Mouse (Mus musculus) ovary, adult 10 weeks (tissue): ENCODE results near the gene Olfr67. TPM values are rescaled to one million over a fixed set of nuclear protein-coding genes. Genes with fewer than 3 reads are reported as not detected.

ENCODE experiments used
- polyA plus RNA-seq: library from polyadenylated mRNA; stranded (reverse); fragments of 350-450 nt; fragmentation: Illumina TruSeq; extraction: RNeasy Lipid Tissue Mini Kit (QIAGEN cat#74804); gene quantifications from one replicate; pipeline ENCODE4 v1.2.3, GENCODE M21; 2014

Olfr67 gene
- polyA plus RNA-seq, result not detected

DNA sequence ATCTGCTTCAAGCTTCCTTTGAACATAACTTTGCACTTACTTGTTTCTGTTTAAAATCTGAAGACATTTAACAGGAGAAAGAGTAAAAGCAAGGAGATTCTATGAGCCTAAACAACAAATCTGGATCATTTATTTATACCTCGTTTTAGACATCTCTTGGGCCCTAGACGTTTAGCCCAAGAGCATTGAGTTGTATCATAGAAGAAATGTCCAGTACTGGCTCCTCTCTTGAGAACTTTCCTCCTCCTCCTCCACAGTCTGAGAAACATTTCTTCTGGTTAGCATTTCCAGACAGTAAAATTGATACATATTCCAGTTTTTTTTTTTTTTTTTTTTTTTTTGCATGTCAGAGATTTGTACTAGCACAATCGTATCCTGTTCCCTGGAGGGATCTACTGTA is at the start of gene Olfr67:
Gene Olfr67, minus strand, starts transcription at position 101 of the 400 bp plus-strand sequence.

DNA sequence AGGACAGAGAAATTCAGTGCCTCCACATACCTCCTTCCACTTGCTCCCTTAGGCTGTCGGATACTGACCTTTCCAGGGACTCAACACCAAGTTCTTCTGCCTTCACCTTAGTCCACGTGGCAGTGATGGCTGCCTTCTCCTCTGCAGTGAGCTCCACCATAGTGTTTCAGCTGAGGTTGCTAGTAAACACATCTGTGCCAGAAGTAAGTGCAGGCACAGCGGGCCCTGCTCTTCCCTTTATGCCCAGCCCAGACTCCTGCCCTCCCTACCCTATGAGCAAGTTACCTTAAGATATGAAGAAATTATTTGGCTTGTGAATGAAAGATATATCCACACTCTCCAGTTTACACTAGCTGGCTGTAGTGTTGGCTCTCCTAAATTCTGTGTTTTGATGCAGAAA is 48.6 kb upstream of the Olfr67 start, which contains the start of gene Hbb-bh2:
Gene Hbb-bh2, minus strand, starts transcription at position 253 of the 400 bp plus-strand sequence.

DNA sequence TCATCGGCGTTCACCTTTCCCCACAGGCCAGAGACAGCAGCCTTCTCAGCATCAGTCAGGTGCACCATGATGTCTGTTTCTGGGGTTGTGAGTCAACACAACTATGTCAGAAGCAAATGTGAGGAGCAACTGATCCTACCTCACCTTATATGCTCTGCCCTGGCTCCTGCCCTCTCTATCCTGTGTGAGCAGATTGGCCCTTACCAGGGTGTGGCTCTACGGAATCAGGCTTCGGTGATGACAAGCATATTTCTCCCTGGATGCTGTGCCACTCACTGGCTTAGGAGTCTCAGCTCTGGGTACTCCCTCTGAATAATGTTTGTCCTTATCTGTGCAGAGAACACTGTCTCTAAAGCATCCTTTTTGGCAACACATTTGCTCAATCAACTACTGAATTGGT is 36.2 kb upstream of the Olfr67 start, which contains the start of gene Hbb-bs:
Gene Hbb-bs, minus strand, starts transcription at position 289 of the 400 bp plus-strand sequence.

DNA sequence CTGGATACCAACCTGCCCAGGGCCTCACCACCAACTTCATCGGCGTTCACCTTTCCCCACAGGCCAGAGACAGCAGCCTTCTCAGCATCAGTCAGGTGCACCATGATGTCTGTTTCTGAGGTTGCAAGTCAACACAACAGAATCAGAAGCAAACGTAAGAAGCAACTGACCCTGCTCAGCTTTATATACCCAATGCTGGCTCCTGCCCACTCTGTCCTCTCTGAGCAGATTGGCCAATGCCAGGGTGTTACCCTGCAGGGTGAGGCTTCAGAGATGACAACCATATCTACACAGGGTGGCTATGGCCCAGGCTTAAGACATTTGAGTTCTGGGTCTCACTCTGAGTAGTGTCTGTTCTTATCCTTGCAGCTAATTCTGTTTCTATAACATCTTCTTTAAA is 22.1 kb upstream of the Olfr67 start, which contains the start of gene Hbb-bt:
Gene Hbb-bt, minus strand, starts transcription at position 231 of the 400 bp plus-strand sequence.

DNA sequence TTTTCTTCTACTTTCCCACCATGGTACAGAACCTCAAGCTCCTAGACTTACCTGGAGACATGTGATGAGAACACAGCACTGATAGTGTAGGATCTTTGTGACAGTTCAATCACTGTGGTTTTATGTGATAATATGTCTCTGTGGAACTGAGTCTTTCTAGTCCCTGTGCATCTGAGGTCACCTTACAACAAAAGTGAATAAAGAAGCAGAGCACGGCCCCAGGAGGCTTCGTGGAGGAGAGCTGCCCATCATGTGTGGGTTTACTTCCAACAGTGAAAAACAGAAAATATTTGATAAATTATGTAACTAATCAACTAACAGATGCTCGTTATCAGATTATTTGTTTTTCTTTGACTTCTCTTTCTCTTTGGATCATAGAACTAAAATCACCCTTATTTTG is 12.0 kb downstream of the Olfr67 start, which contains the start of gene Olfr68:
Gene Olfr68, minus strand, starts transcription at position 101 of the 400 bp plus-strand sequence.

DNA sequence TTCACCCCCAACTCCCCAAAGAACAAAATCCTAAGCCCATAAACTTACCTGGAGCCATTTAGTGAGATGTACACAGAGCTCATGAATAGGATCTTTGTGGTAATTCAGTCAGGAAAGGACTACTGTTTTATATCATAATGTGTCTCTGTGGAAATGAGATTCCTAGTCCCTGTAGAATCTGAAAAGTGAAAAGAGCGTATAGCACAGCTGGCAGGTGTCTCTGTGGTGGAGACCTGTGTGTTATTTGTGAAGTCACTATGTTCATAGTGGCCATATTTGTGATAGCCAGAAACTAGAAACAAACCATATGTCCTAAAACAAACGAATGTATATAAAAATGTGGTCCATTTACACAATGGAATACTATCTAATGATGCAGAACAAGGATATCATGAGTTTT is 20.1 kb downstream of the Olfr67 start, which contains the start of gene Olfr69:
Gene Olfr69, minus strand, starts transcription at position 101 of the 400 bp plus-strand sequence.

DNA sequence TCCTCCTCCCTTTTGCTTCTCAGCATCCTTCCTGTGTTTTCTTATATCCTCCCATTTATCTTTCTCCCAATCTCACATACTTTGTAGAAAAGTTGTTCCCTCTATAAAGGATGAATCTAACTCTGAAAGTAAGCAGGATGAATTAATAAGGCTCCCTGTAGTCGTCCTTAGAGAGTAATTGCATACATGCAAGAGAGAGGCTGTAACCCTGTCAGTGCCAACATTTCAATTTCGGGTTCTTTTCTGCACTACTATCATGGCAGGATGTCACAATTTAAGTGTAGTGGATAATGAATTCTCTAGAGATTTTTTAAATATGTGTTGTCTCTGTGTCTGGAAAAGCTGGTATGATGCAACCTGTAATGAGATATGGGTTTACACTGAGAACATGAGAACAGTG is 34.4 kb downstream of the Olfr67 start, which contains the start of gene Olfr630:
Gene Olfr630, minus strand, starts transcription at position 101 of the 400 bp plus-strand sequence.

DNA sequence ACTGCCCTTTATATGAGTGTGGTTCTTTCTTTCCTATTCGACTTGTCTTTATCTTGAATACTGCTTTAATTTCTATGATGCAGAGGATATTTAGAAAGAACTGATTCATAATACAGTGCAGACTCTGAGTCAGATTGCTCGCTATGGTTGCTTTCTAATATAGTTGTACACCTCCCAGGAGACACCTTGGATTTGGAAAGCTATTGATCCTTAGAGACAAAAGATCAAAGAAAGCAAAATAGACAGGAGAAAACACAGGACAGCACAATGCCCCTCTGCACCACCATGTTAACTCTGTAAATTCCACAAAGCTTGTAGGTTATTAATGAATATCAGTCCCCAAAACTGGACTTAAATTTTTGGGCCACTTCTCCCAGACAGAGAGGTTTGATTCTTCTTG is 46.8 kb downstream of the Olfr67 start, which contains the start of gene Olfr629:
Gene Olfr629, minus strand, starts transcription at position 101 of the 400 bp plus-strand sequence.

Other genes starting within 250 kb of the Olfr67 start
- not detected for gene Olfr612, start 249.1 kb downstream of the Olfr67 start, polyA plus RNA-seq
- not detected for gene Olfr613, start 243.7 kb downstream of the Olfr67 start, polyA plus RNA-seq
- not detected for gene Olfr615, start 235.7 kb downstream of the Olfr67 start, polyA plus RNA-seq
- gene Olfr616, start 222.7 kb downstream of the Olfr67 start, polyA plus RNA-seq, result not detected
- gene Olfr617, start 218.8 kb downstream of the Olfr67 start, polyA plus RNA-seq, result not detected
- not detected for gene Olfr618, start 201.7 kb downstream of the Olfr67 start, polyA plus RNA-seq
- not detected for gene Olfr619, start 191.2 kb downstream of the Olfr67 start, polyA plus RNA-seq
- gene Olfr620, start 179.3 kb downstream of the Olfr67 start, polyA plus RNA-seq, result not detected
- not detected for gene Olfr622, start 149.1 kb downstream of the Olfr67 start, polyA plus RNA-seq
- gene Olfr623, start 128.1 kb downstream of the Olfr67 start, polyA plus RNA-seq, result not detected
- 0.63 TPM for gene Olfr624, start 120.6 kb downstream of the Olfr67 start, polyA plus RNA-seq
- not detected for gene Olfr625-ps1, start 109.1 kb downstream of the Olfr67 start, polyA plus RNA-seq
- gene Olfr243, start 77.2 kb downstream of the Olfr67 start, polyA plus RNA-seq, result not detected
- not detected for gene Olfr628, start 61.4 kb downstream of the Olfr67 start, polyA plus RNA-seq
- not detected for gene Olfr629, start 46.9 kb downstream of the Olfr67 start, polyA plus RNA-seq
- not detected for gene Olfr630, start 34.5 kb downstream of the Olfr67 start, polyA plus RNA-seq
- not detected for gene Olfr69, start 20.2 kb downstream of the Olfr67 start, polyA plus RNA-seq
- not detected for gene Olfr68, start 12.1 kb downstream of the Olfr67 start, polyA plus RNA-seq
- 2.9 TPM for gene Hbb-bt, start 22.2 kb upstream of the Olfr67 start, polyA plus RNA-seq
- gene Hbb-bs, start 36.3 kb upstream of the Olfr67 start, polyA plus RNA-seq, result 54.8 TPM
- gene Hbb-bh2, start 48.7 kb upstream of the Olfr67 start, polyA plus RNA-seq, result not detected
- not detected for gene Hbb-bh1, start 51.3 kb upstream of the Olfr67 start, polyA plus RNA-seq
- gene Hbb-y, start 61.4 kb upstream of the Olfr67 start, polyA plus RNA-seq, result not detected
- gene Olfr66, start 94.4 kb upstream of the Olfr67 start, polyA plus RNA-seq, result not detected
- not detected for gene Olfr64, start 102.7 kb upstream of the Olfr67 start, polyA plus RNA-seq
- not detected for gene Olfr65, start 111.7 kb upstream of the Olfr67 start, polyA plus RNA-seq
- not detected for gene Olfr631, start 137.0 kb upstream of the Olfr67 start, polyA plus RNA-seq
- not detected for gene Olfr632, start 142.5 kb upstream of the Olfr67 start, polyA plus RNA-seq
- gene Olfr633, start 152.6 kb upstream of the Olfr67 start, polyA plus RNA-seq, result not detected
- gene Olfr635, start 179.3 kb upstream of the Olfr67 start, polyA plus RNA-seq, result not detected
- gene Olfr638, start 206.9 kb upstream of the Olfr67 start, polyA plus RNA-seq, result not detected
- gene Olfr639, start 225.5 kb upstream of the Olfr67 start, polyA plus RNA-seq, result not detected
- gene Olfr640, start 233.8 kb upstream of the Olfr67 start, polyA plus RNA-seq, result not detected
- not detected for gene Olfr641, start 243.6 kb upstream of the Olfr67 start, polyA plus RNA-seq